Mouse (Mus musculus) embryonic facial prominence, embryonic 14.5 days (tissue): ENCODE measurements around the gene Rtf1. TPM values are rescaled to one million over a fixed set of nuclear protein-coding genes. Genes with fewer than 3 reads are reported as not detected.

Experiments used
- ATAC-seq: fragments of 200-750 bp; cut with Nextera tagmentation; 2 replicates; pipeline ENCODE4 v1.8.0; 2017; ENCODE audit warnings: low read depth, moderate number of reproducible peaks, moderate TSS enrichment
- DNase-seq: peaks from one replicate; pipeline ENCODE4 v3.0.0-alpha.2; 2015; ENCODE audit warnings: low spot score
- H3K27ac ChIP-seq: fragments of 300-500 bp; sonication (generic); replicated peaks from 2 replicates; pipeline ENCODE4 v1.5.1; 2014; ENCODE audit warnings: low read depth, mild to moderate bottlenecking, low read length, moderate library complexity
- H3K27me3 ChIP-seq: fragments of 300-500 bp; sonication (generic); replicated peaks from 2 replicates; pipeline ENCODE4 v1.6.1; 2014; ENCODE audit warnings: low read length; ENCODE audit not compliant: control insufficient read depth, insufficient read depth
- H3K36me3 ChIP-seq: fragments of 300-500 bp; sonication (generic); 2 replicates; pipeline ENCODE4 v1.6.1; 2014; ENCODE audit warnings: low read length, mixed read lengths; ENCODE audit not compliant: control insufficient read depth, insufficient read depth
- H3K4me1 ChIP-seq: fragments of 300-500 bp; sonication (generic); 2 replicates; pipeline ENCODE4 v1.6.1; 2014; ENCODE audit warnings: antibody characterized with exemption, low read length; ENCODE audit not compliant: control insufficient read depth, insufficient read depth
- H3K4me2 ChIP-seq: fragments of 300-500 bp; sonication (generic); 2 replicates; pipeline ENCODE4 v1.6.1; 2014; ENCODE audit warnings: low read depth, mild to moderate bottlenecking, low read length, moderate library complexity, mixed read lengths
- H3K4me3 ChIP-seq: fragments of 300-500 bp; sonication (generic); 2 replicates; pipeline ENCODE4 v1.5.1; 2014; ENCODE audit warnings: low read depth, mild to moderate bottlenecking, low read length
- H3K9ac ChIP-seq: fragments of 300-500 bp; sonication (generic); 2 replicates; pipeline ENCODE4 v1.6.1; 2014; ENCODE audit warnings: low read depth, mild to moderate bottlenecking, low read length, moderate library complexity, mixed read lengths
- H3K9me3 ChIP-seq: fragments of 300-500 bp; sonication (generic); 2 replicates; pipeline ENCODE4 v1.6.1; 2016; ENCODE audit warnings: low read length; ENCODE audit not compliant: control insufficient read depth
- WGBS: fragments of 180-500 bp; shearing (Covaris S2); extraction: QIAGEN DNeasy Blood & Tissue Kit; methylation state at CpG from one replicate; pipeline ENCODE4 v1.1.7; 2014; 5-methylcytosine and 5-hydroxymethylcytosine counted together
- polyA plus RNA-seq: library from polyadenylated mRNA; unstranded; fragments of >200 nt; fragmentation: Nextera tagmentation; extraction: Ambion mirVana; gene quantifications from 2 replicates; pipeline ENCODE4 v1.2.1, GENCODE M21; 2014

Rtf1 gene
- polyA plus RNA-seq, 1 experiment from 2014 or later, result 23.2 TPM

- H3K36me3 ChIP-seq, result peaks cover 8% of the 10 kb centered on the region; the same call in 1 of the 2 replicates
- H3K9me3 ChIP-seq, result no peaks in the 10 kb centered on the region
- H3K4me3 ChIP-seq, result peak overlapping the region; percentile 98
- ATAC-seq (no peak), DNase-seq (no peak)
- no peaks in the 10 kb centered on the region for H3K27me3 ChIP-seq
- H3K4me2 ChIP-seq, result peak overlapping the region; percentile 92
- peak overlapping the region; percentile 97 for H3K9ac ChIP-seq
- peak overlapping the region; percentile 88; the same call in 1 of the 2 replicates for H3K27ac ChIP-seq
- 4% methylated on average over 5 of the region's 5 CpGs for WGBS
- peaks cover 15% of the 10 kb centered on the region for H3K4me1 ChIP-seq
Measured at GRCm38 (mm10) chr2:119675831-119676230, 963 bp downstream of the Rtf1 start.

- no peak for DNase-seq
- Histone ChIP-seq H3K27me3 (no peaks in the 10 kb centered on the region), H3K27ac (no peak overlapping the region), H3K36me3 (peaks cover 30% of the 10 kb centered on the region), H3K4me2 (no peak overlapping the region), H3K4me1 (no peaks in the 10 kb centered on the region), H3K4me3 (no peak overlapping the region), H3K9ac (no peak overlapping the region), H3K9me3 (no peaks in the 10 kb centered on the region)
- 85% methylated on average over 1 of the region's 2 CpGs for WGBS
- no peak for ATAC-seq
Measured at GRCm38 (mm10) chr2:119683706-119684105, 8.8 kb downstream of the Rtf1 start.

- H3K4me2 ChIP-seq, result no peak overlapping the region
- no peaks in the 10 kb centered on the region for H3K4me1 ChIP-seq
- 82% methylated on average over 9 of the region's 9 CpGs for WGBS
- no peaks in the 10 kb centered on the region for H3K9me3 ChIP-seq
- no peak overlapping the region for H3K27ac ChIP-seq
- ATAC-seq (no peak), DNase-seq (no peak)
- peaks cover 36% of the 10 kb centered on the region for H3K36me3 ChIP-seq
- no peaks in the 10 kb centered on the region for H3K27me3 ChIP-seq
- H3K4me3 ChIP-seq, result no peak overlapping the region
- H3K9ac ChIP-seq, result no peak overlapping the region
Measured at GRCm38 (mm10) chr2:119692003-119692701, 17.3 kb downstream of the Rtf1 start.

GRCm38 (mm10) chr2:119694826-119695225 is 20.0 kb downstream of the Rtf1 start:
- no peaks in the 10 kb centered on the region for H3K4me1 ChIP-seq
- H3K27me3 ChIP-seq, result no peaks in the 10 kb centered on the region
- WGBS, result 97% methylated on average over 2 of the region's 2 CpGs
- peaks cover 27% of the 10 kb centered on the region for H3K36me3 ChIP-seq
- H3K27ac ChIP-seq, result no peak overlapping the region
- no peak overlapping the region for H3K4me2 ChIP-seq
- DNase-seq, result no peak
- ATAC-seq, result no peak
- no peaks in the 10 kb centered on the region for H3K9me3 ChIP-seq
- H3K9ac ChIP-seq, result no peak overlapping the region
- H3K4me3 ChIP-seq, result no peak overlapping the region

GRCm38 (mm10) chr2:119696111-119696510 is 21.2 kb downstream of the Rtf1 start:
- no peaks in the 10 kb centered on the region for H3K4me1 ChIP-seq
- no peak overlapping the region for H3K27ac ChIP-seq
- no peak overlapping the region for H3K4me2 ChIP-seq
- no peak overlapping the region for H3K4me3 ChIP-seq
- ATAC-seq (no peak), DNase-seq (no peak)
- H3K27me3 ChIP-seq, result no peaks in the 10 kb centered on the region
- H3K9ac ChIP-seq, result no peak overlapping the region
- no peaks in the 10 kb centered on the region for H3K9me3 ChIP-seq
- 77% methylated on average over 1 of the region's 1 CpGs for WGBS
- H3K36me3 ChIP-seq, result peaks cover 32% of the 10 kb centered on the region

GRCm38 (mm10) chr2:119698472-119698871 is 23.6 kb downstream of the Rtf1 start:
- Histone ChIP-seq H3K27me3 (no peaks in the 10 kb centered on the region), H3K36me3 (peaks cover 40% of the 10 kb centered on the region), H3K4me1 (no peaks in the 10 kb centered on the region), H3K9ac (no peak overlapping the region), H3K4me3 (no peak overlapping the region), H3K4me2 (no peak overlapping the region), H3K9me3 (no peaks in the 10 kb centered on the region), H3K27ac (no peak overlapping the region)
- no peak for ATAC-seq
- 70% methylated on average over 2 of the region's 2 CpGs for WGBS
- no peak for DNase-seq

- no peak for DNase-seq
- H3K4me2 ChIP-seq, result no peak overlapping the region
- H3K4me1 ChIP-seq, result no peaks in the 10 kb centered on the region
- H3K9me3 ChIP-seq, result no peaks in the 10 kb centered on the region
- H3K4me3 ChIP-seq, result no peak overlapping the region
- no peak overlapping the region for H3K27ac ChIP-seq
- ATAC-seq, result no peak
- H3K36me3 ChIP-seq, result peaks cover 40% of the 10 kb centered on the region; the same call in 1 of the 2 replicates
- WGBS, result 93% methylated on average over 3 of the region's 3 CpGs
- H3K27me3 ChIP-seq, result no peaks in the 10 kb centered on the region
- no peak overlapping the region for H3K9ac ChIP-seq
Measured at GRCm38 (mm10) chr2:119699962-119700361, 25.1 kb downstream of the Rtf1 start.

GRCm38 (mm10) chr2:119703171-119703570 is 28.3 kb downstream of the Rtf1 start:
- Histone ChIP-seq H3K4me1 (no peaks in the 10 kb centered on the region), H3K4me2 (no peak overlapping the region), H3K4me3 (no peak overlapping the region), H3K27me3 (no peaks in the 10 kb centered on the region), H3K27ac (no peak overlapping the region), H3K36me3 (peaks cover 65% of the 10 kb centered on the region), H3K9me3 (no peaks in the 10 kb centered on the region), H3K9ac (no peak overlapping the region)
- no peak for ATAC-seq
- DNase-seq, result no peak
- WGBS, result 91% methylated on average over 2 of the region's 2 CpGs

- Histone ChIP-seq H3K27me3 (no peaks in the 10 kb centered on the region), H3K36me3 (peaks cover 78% of the 10 kb centered on the region), H3K27ac (no peak overlapping the region), H3K4me2 (no peak overlapping the region), H3K9ac (no peak overlapping the region), H3K4me3 (no peak overlapping the region), H3K4me1 (no peaks in the 10 kb centered on the region), H3K9me3 (no peaks in the 10 kb centered on the region)
- ATAC-seq, result no peak
- 92% methylated on average over 3 of the region's 3 CpGs for WGBS
- DNase-seq, result no peak
Measured at GRCm38 (mm10) chr2:119707676-119708075, 32.8 kb downstream of the Rtf1 start.
